Mouse (Mus musculus) embryonic fibroblast, embryonic 13.5 days (primary cell): ENCODE data around the gene Kctd2. TPM values are rescaled to one million over a fixed set of nuclear protein-coding genes. Genes with fewer than 3 reads are reported as not detected.

Source experiments
- H3K27ac ChIP-seq: 2 replicates; pipeline ENCODE4 v1.5.1; 2012; ENCODE audit warnings: low read length, control low read depth, inconsistent platforms; ENCODE audit not compliant: insufficient read depth
- H3K4me1 ChIP-seq: 2 replicates; pipeline ENCODE4 v1.6.1; 2011; ENCODE audit warnings: low read length; ENCODE audit not compliant: control insufficient read depth, insufficient read depth
- H3K4me3 ChIP-seq: 2 replicates; pipeline ENCODE4 v1.5.1; 2011; ENCODE audit warnings: mild to moderate bottlenecking, control low read depth, low read length; ENCODE audit not compliant: insufficient read depth
- CTCF ChIP-seq: IDR thresholded peaks from 2 replicates; pipeline ENCODE4 v1.5.1; 2011; ENCODE audit warnings: mild to moderate bottlenecking, control low read depth, low read length, moderate library complexity, borderline replicate concordance; ENCODE audit not compliant: insufficient read depth
- POLR2A ChIP-seq: IDR thresholded peaks from 2 replicates; pipeline ENCODE4 v1.6.1; 2011; ENCODE audit warnings: low read depth, mild to moderate bottlenecking, control low read depth, low read length, moderate library complexity
- polyA plus RNA-seq: library from polyadenylated mRNA; stranded (reverse); fragments of >200 nt; gene quantifications from 2 replicates; pipeline ENCODE4 v1.2.4, GENCODE M21; 2011; ENCODE audit warnings: low read depth; ENCODE audit not compliant: missing spikeins, insufficient read length

Kctd2 gene
- polyA plus RNA-seq, 1 experiment = 18.2 TPM

DNA sequence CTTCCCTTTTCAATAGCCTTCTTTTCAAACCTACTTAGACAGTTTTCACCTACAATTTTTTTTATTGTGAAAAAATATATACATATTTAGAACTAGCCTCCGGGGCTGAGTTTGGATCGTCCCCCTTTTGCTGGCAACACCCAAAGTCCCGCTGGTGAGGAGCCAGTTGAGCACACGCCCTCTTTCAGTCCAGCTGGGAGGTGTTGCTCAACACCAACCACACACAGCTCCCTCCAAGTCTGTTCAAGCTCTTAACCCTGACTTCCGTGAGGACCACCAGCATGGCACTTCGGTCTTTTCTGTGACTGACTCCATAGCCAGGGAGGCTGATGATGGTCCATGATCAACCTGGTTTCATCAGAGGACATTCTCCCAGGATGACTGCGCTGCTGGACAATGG is 21.8 kb upstream of the Kctd2 start:
- no peak overlapping the region for H3K4me3 ChIP-seq
- no peak for TF ChIP-seq CTCF
- no peak for TF ChIP-seq POLR2A
- no peak overlapping the region for H3K27ac ChIP-seq
- H3K4me1 ChIP-seq = no peaks in the 10 kb centered on the region

DNA sequence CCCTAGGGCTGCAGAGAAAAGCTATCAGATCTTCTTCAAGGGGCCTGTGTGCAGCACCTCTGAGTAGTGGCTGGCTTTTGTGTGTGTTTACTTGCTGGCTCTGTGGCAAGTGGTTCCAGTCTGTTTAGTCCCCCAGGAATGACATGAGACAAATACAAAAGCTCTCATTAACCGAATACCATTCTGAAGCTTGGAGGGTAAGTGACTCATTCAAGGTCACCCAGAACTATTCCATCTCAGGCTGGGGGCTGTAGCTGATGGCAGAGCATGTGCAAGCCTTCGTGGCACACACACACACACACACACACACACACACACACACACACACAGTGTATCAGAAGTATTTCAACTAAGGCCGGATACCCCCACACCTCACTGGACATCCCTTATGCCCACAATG is 19.8 kb upstream of the Kctd2 start:
- Histone ChIP-seq H3K27ac (no peak overlapping the region), H3K4me3 (no peak overlapping the region), H3K4me1 (0 out of 2 replicates have a peak, but pooled peaks cover 2% of the 10 kb centered on the region)
- TF ChIP-seq POLR2A (no peak), CTCF (no peak)

DNA sequence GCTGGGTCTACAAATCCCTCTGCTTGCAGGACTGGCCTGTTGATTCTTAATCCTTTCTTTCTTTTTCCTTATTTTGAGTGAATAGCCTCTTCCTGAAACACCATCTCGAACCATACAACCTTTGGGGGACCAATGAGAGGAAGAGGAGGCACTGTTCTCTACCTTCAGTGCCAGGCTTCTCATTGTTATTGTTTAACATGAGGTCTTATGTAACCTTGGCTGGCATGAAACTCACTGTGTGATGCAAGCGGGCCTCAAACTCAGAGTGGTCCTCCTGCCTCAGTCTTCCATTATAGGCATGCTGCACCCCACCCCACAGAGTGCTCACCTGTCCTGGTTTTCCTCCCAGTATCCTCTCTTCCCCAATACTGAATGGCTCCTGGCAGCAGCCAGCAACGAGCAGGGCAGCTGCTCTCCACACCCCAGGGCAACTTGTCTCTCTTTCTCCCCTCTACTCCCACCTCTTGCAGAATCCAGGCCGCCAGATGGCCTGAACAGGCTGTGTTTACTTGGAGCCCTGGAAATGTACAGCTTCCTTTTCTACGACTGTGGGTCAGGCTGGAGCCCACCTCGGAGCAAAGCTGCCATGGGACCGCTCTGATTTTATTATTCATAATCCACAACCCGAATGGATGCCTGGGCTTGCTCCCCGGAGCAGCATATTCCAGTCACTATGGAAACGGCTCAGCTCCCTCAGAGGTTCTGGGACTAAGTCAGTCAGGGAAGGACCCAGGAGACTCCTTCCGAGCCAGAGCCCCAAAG is 19.1 kb upstream of the Kctd2 start:
- H3K4me1 ChIP-seq = 0 out of 2 replicates have a peak, but pooled peaks cover 2% of the 10 kb centered on the region
- H3K4me3 ChIP-seq = no peak overlapping the region
- H3K27ac ChIP-seq = no peak overlapping the region
- TF ChIP-seq CTCF (no peak), POLR2A (no peak)

DNA sequence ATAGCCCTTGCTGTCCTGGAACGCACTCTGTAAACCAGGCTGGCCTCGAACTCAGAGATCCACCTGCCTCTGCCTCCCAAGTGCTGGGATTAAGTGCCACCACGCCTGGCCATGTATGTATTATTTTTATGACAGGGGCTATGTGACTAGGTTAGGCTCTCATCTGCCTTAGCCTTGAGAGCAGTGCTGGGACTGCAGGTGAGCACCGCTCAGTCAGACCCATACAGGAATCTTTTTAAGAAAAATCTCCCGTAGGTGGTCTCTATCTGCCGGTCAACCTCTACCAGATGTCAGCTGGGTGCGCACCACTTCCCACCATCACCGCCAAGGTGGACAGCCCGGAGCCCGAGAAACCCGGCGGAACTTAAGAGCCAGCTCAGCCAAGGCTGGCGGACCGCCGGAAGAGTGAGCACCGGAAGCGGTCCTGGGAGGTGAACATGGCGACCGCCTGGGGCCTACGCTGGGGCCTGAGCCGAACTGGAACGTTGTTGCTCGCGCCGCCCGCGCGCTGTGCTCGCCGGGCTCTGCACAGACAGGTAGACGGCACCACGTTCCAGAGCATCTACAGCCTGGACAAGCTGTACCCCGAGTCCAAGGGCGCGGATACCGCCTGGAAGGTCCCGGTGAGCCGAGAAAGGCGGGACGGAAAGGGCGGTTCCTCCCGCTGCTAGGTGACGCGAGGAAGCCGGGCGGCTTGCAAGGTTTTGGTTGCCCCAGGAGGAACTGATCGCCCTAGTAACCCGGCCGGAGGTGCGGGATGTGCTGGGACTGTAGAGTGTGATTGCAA is 16.4 kb upstream of the Kctd2 start, which contains the start of gene Mrpl58:
Gene Mrpl58, plus strand, starts transcription at position 415 of the 787 bp plus-strand sequence.
- peak; percentile 57 for TF ChIP-seq POLR2A
- TF ChIP-seq CTCF = no peak
- Histone ChIP-seq H3K27ac (peak within 1 kb of the TSS; percentile 52), H3K4me3 (peak within 1 kb of the TSS; percentile 70), H3K4me1 (0 out of 2 replicates have a peak, but pooled peaks cover 2% of the 10 kb centered on the region)

DNA sequence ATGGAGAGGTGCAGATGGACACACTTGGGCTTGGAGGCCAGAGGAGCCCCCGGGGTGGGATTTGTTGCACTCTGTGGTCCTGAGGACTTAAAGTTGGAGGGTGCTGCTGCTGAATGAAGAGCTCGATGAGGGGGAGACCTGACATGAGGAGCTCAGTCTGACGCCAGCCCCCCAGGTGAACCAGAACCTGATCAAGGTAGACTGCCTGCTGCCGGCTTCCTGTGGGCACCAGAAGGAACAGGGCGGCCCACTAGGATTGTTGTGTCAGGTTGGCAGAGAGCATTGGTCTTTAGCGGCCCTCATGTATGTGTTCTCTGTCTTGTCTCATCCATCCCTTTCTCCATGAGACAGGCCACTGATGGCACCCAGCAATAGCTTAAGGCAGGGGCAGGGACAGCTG is 14.2 kb upstream of the Kctd2 start:
- Histone ChIP-seq H3K4me1 (0 out of 2 replicates have a peak, but pooled peaks cover 2% of the 10 kb centered on the region), H3K4me3 (no peak overlapping the region), H3K27ac (no peak overlapping the region)
- TF ChIP-seq CTCF (no peak), POLR2A (no peak)

DNA sequence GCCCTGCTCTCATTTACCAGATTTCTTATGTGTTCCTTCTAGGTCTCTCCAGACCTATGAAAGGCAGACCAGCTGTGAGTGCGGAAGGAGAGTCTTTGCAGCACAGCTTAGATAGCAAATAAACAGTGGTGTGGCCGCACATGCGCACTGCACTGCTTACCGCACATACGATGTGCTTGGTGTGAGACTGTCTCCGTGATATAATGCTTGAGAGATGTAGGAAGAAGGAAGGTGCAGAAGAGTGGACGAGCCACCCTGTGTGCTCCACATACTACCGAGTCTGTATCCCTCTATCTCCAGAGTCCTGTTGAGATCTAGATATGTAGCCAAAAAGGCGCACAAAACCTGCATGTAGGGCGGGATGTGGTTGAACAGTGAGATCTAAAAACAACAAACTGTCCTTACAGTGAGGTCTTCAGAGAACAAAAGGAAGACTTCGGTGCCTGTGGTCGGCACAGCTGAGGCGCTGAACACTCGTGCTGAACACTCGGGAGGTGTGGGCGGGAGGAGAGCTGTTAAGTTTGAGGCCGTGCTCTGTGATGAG is 13.0 kb upstream of the Kctd2 start:
- Histone ChIP-seq H3K4me1 (0 out of 2 replicates have a peak, but pooled peaks cover 2% of the 10 kb centered on the region), H3K4me3 (no peak overlapping the region), H3K27ac (no peak overlapping the region)
- TF ChIP-seq POLR2A (no peak), CTCF (no peak)

DNA sequence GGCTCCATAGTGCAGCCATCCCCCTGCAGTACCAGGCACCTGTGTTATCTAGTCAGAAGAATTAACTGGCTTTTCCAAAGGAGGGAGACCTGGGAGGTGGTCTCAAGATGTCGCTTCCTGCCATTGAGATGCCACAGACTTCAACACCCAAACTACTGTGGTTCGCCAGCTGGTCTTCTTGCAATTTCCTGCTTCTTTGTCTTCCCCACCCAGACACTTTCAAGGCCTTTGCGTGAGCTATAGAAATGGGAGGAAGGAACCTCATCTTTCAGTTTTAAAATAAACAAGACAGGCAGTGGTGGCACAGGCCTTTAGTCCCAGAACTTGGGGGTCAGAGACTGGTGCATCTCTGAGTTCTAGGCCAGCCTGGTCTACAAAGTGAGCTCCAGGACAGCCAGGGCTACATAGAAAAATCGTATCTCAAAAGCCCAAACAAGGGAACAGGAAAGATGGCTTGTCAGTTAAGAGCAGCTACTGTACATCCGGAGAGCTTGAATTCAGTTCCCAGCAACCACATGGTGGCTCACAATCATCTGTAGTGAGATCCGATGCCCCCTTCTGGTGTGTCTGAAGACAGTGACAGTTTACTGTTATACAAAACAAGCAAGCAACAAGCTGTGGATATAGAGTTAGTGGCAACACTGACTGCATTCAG is 11.5 kb upstream of the Kctd2 start:
- Histone ChIP-seq H3K4me3 (no peak overlapping the region), H3K27ac (no peak overlapping the region), H3K4me1 (0 out of 2 replicates have a peak, but pooled peaks cover 2% of the 10 kb centered on the region)
- TF ChIP-seq POLR2A = no peak
- TF ChIP-seq CTCF = no peak

DNA sequence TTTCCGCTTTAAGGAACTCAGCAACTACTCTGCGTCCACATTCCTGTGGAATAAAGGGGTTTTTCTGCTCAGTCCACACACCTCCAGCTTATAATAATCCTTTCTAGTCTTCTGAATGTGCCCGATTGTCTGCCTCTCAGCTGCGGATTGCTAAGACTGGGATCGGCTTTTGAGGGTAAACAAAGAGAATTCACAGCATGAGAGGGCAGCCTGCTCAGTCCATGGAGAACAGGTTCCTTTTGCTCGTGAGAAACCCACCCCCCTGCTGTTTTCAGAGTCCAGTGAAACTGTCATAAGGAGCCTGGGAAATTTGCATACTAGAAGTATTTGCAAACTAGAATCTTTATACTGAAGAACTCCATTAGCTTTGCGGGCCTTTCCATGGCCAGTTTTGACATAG is 10.4 kb upstream of the Kctd2 start:
- Histone ChIP-seq H3K27ac (no peak overlapping the region), H3K4me3 (no peak overlapping the region), H3K4me1 (0 out of 2 replicates have a peak, but pooled peaks cover 1% of the 10 kb centered on the region)
- no peak for TF ChIP-seq CTCF
- no peak for TF ChIP-seq POLR2A

DNA sequence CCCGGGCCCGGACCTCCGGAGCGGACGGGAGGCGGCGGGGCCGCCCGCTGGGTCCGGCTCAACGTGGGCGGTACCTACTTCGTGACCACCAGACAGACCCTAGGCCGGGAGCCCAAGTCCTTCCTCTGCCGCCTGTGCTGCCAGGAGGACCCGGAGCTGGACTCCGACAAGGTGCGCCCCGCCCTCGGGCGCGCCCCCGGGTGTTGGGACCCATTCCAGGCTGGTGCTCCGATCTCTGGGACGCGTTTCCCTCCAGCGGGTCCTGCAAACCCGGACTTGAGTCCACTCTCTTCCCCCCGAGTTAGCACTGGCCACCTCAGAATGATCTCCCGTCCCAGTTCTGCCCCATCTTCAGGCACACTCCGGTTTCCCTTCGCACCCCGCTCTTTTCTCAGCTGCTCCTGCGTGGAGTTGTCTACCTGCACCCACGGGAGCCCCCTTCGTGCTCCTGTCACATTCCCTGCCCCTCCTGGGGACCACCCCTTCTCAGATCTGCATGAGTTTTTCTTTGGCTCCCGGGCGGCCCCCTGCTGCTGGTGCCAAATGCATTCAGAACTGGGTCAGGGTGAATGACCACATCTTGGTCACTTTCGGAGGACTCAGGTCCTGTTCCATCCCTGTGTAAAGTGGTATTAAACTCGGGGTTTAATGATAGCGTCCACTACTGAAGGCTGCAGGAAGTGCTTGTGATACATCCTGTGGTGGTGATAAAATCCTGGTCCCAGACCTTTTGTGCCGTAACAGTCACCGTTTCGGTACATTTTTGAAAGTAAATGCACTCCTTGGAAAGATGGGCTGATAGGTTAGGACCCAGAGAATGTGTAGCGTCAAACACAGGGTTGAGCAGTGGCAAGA is 635 bp downstream of the Kctd2 start:
- H3K4me3 ChIP-seq = peak overlapping the region; percentile 74
- peaks cover 6% of the 10 kb centered on the region for H3K4me1 ChIP-seq
- TF ChIP-seq POLR2A = peak; percentile 35; the same call in 1 of the 2 replicates
- TF ChIP-seq CTCF = no peak
- H3K27ac ChIP-seq = peak overlapping the region; percentile 2; the same call in 1 of the 2 replicates
